Mouse (Mus musculus) embryonic facial prominence, embryonic 15.5 days (tissue): Measurements from ENCODE around the gene Klhdc8b. TPM values are rescaled to one million over a fixed set of nuclear protein-coding genes. Genes with fewer than 3 reads are reported as not detected.

ENCODE experiments used
- ATAC-seq: fragments of 200-750 bp; cut with Nextera tagmentation; 2 replicates; pipeline ENCODE4 v1.8.0; 2017; ENCODE audit warnings: low read depth, moderate TSS enrichment; ENCODE audit not compliant: insufficient number of reproducible peaks, low FRiP score, low TSS enrichment
- H3K27ac ChIP-seq: fragments of 300-500 bp; sonication (generic); replicated peaks from 2 replicates; pipeline ENCODE4 v1.5.1; 2015; ENCODE audit warnings: mild to moderate bottlenecking, inconsistent platforms
- H3K27me3 ChIP-seq: fragments of 300-500 bp; sonication (generic); 2 replicates; pipeline ENCODE4 v1.6.1; 2015; ENCODE audit warnings: inconsistent platforms
- H3K36me3 ChIP-seq: fragments of 300-500 bp; sonication (generic); 2 replicates; pipeline ENCODE4 v1.6.1; 2015; ENCODE audit warnings: mild to moderate bottlenecking, inconsistent platforms
- H3K4me1 ChIP-seq: fragments of 300-500 bp; sonication (generic); 2 replicates; pipeline ENCODE4 v1.6.1; 2015; ENCODE audit warnings: inconsistent platforms
- H3K4me2 ChIP-seq: fragments of 300-500 bp; sonication (generic); replicated peaks from 2 replicates; pipeline ENCODE4 v1.6.1; 2015; ENCODE audit warnings: mild to moderate bottlenecking, inconsistent platforms
- H3K4me3 ChIP-seq: fragments of 300-500 bp; sonication (generic); replicated peaks from 2 replicates; pipeline ENCODE4 v1.5.1; 2015; ENCODE audit warnings: mild to moderate bottlenecking, inconsistent platforms
- H3K9ac ChIP-seq: fragments of 300-500 bp; sonication (generic); 2 replicates; pipeline ENCODE4 v1.6.1; 2015; ENCODE audit warnings: inconsistent platforms
- H3K9me3 ChIP-seq: fragments of 300-500 bp; sonication (generic); replicated peaks from 2 replicates; pipeline ENCODE4 v1.6.1; 2016; ENCODE audit warnings: inconsistent platforms
- WGBS: fragments of 180-500 bp; shearing (Covaris S2); methylation state at CpG from one replicate; pipeline ENCODE4 v1.1.7; 2015; 5-methylcytosine and 5-hydroxymethylcytosine counted together
- polyA plus RNA-seq: library from polyadenylated mRNA; unstranded; fragments of >200 nt; fragmentation: Nextera tagmentation; extraction: Ambion mirVana; gene quantifications from 2 replicates; pipeline ENCODE4 v1.2.1, GENCODE M21; 2015

Gene Klhdc8b
- polyA plus RNA-seq, 1 experiment from 2014 or later, result 35.7 TPM

- Histone ChIP-seq H3K4me2 (peak within 1 kb of the TSS; percentile 80), H3K9ac (peak within 1 kb of the TSS; percentile 69), H3K4me3 (peak within 1 kb of the TSS; percentile 63), H3K9me3 (no peaks in the 10 kb centered on the region), H3K27me3 (no peaks in the 10 kb centered on the region), H3K27ac (peak within 1 kb of the TSS; percentile 91), H3K36me3 (peaks cover 34% of the 10 kb centered on the region), H3K4me1 (peaks cover 27% of the 10 kb centered on the region)
- peak; percentile 44 for ATAC-seq
- WGBS, result 6% methylated on average over 10 of the region's 10 CpGs
Measured at GRCm38 (mm10) chr9:108479721-108480351, 18.5 kb upstream of the Klhdc8b start, which contains the start of gene Lamb2. Lamb2 (plus strand) TSS chr9:108479736.

GRCm38 (mm10) chr9:108479241-108479640 lies 17.9 kb upstream of the Klhdc8b start:
- ATAC-seq, result no peak
- Histone ChIP-seq H3K9me3 (no peaks in the 10 kb centered on the region), H3K4me3 (peak overlapping the region; percentile 63), H3K27ac (peak overlapping the region; percentile 91), H3K27me3 (no peaks in the 10 kb centered on the region), H3K4me1 (peaks cover 27% of the 10 kb centered on the region), H3K36me3 (peaks cover 30% of the 10 kb centered on the region), H3K9ac (0 out of 2 replicates have a peak overlapping the region, but pooled peaks have one; percentile 39), H3K4me2 (peak overlapping the region; percentile 80)
- WGBS, result 34% methylated on average over 11 of the region's 11 CpGs

- Histone ChIP-seq H3K4me1 (peaks cover 27% of the 10 kb centered on the region), H3K4me3 (peak overlapping the region; percentile 55), H3K4me2 (peak overlapping the region; percentile 80), H3K27ac (peak overlapping the region; percentile 91), H3K9me3 (no peaks in the 10 kb centered on the region), H3K27me3 (no peaks in the 10 kb centered on the region), H3K36me3 (peaks cover 24% of the 10 kb centered on the region), H3K9ac (peak overlapping the region; percentile 39)
- WGBS, result 0% methylated on average over 20 of the region's 20 CpGs
- peak; percentile 79 for ATAC-seq
Measured at GRCm38 (mm10) chr9:108478638-108479156, 17.3 kb upstream of the Klhdc8b start.

- Histone ChIP-seq H3K9me3 (no peaks in the 10 kb centered on the region), H3K9ac (no peak overlapping the region), H3K27ac (no peak overlapping the region), H3K36me3 (no peaks in the 10 kb centered on the region), H3K4me1 (peaks cover 8% of the 10 kb centered on the region), H3K4me2 (no peak overlapping the region), H3K4me3 (no peak overlapping the region), H3K27me3 (no peaks in the 10 kb centered on the region)
- WGBS, result 89% methylated on average over 1 of the region's 1 CpGs
- no peak for ATAC-seq
Measured at GRCm38 (mm10) chr9:108474528-108474927, 13.1 kb upstream of the Klhdc8b start.

GRCm38 (mm10) chr9:108469845-108470244 lies 8.5 kb upstream of the Klhdc8b start:
- Histone ChIP-seq H3K4me2 (no peak overlapping the region), H3K9ac (no peak overlapping the region), H3K4me1 (no peaks in the 10 kb centered on the region), H3K36me3 (peaks cover 24% of the 10 kb centered on the region), H3K27ac (no peak overlapping the region), H3K9me3 (no peaks in the 10 kb centered on the region), H3K4me3 (no peak overlapping the region), H3K27me3 (no peaks in the 10 kb centered on the region)
- no peak for ATAC-seq
- WGBS, result 71% methylated on average over 4 of the region's 4 CpGs

- Histone ChIP-seq H3K9me3 (no peaks in the 10 kb centered on the region), H3K27me3 (no peaks in the 10 kb centered on the region), H3K4me1 (no peaks in the 10 kb centered on the region), H3K27ac (no peak overlapping the region), H3K36me3 (peaks cover 29% of the 10 kb centered on the region), H3K4me2 (no peak overlapping the region), H3K4me3 (no peak overlapping the region), H3K9ac (no peak overlapping the region)
- 76% methylated on average over 5 of the region's 5 CpGs for whole genome bisulfite sequencing
- no peak for ATAC-seq
Measured at GRCm38 (mm10) chr9:108469430-108469829, 8.0 kb upstream of the Klhdc8b start.

- peaks cover 10% of the 10 kb centered on the region for H3K4me1 ChIP-seq
- no peak overlapping the region for H3K27ac ChIP-seq
- no peak for ATAC-seq
- H3K27me3 ChIP-seq, result no peaks in the 10 kb centered on the region
- H3K36me3 ChIP-seq, result peaks cover 52% of the 10 kb centered on the region
- 78% methylated on average over 2 of the region's 2 CpGs for WGBS
- H3K4me3 ChIP-seq, result no peak overlapping the region
- no peak overlapping the region for H3K9ac ChIP-seq
- no peaks in the 10 kb centered on the region for H3K9me3 ChIP-seq
- no peak overlapping the region for H3K4me2 ChIP-seq
Measured at GRCm38 (mm10) chr9:108466219-108466618, 4.8 kb upstream of the Klhdc8b start.

GRCm38 (mm10) chr9:108463713-108464112 lies 2.3 kb upstream of the Klhdc8b start:
- H3K9ac ChIP-seq, result no peak overlapping the region
- H3K9me3 ChIP-seq, result no peaks in the 10 kb centered on the region
- H3K4me1 ChIP-seq, result peaks cover 20% of the 10 kb centered on the region
- WGBS, result 95% methylated on average over 9 of the region's 9 CpGs
- ATAC-seq, result no peak
- H3K27me3 ChIP-seq, result no peaks in the 10 kb centered on the region
- no peak overlapping the region for H3K27ac ChIP-seq
- peaks cover 52% of the 10 kb centered on the region for H3K36me3 ChIP-seq
- no peak overlapping the region for H3K4me3 ChIP-seq
- H3K4me2 ChIP-seq, result no peak overlapping the region

GRCm38 (mm10) chr9:108462192-108462591 lies 811 bp upstream of the Klhdc8b start:
- Histone ChIP-seq H3K4me1 (peaks cover 20% of the 10 kb centered on the region), H3K27ac (no peak overlapping the region), H3K9ac (no peak overlapping the region), H3K4me2 (no peak overlapping the region), H3K4me3 (peak overlapping the region; percentile 92), H3K27me3 (no peaks in the 10 kb centered on the region), H3K36me3 (peaks cover 51% of the 10 kb centered on the region), H3K9me3 (no peaks in the 10 kb centered on the region)
- WGBS, result 90% methylated on average over 10 of the region's 10 CpGs
- ATAC-seq, result no peak

GRCm38 (mm10) chr9:108461675-108462074 lies 294 bp upstream of the Klhdc8b start:
- Histone ChIP-seq H3K9me3 (no peaks in the 10 kb centered on the region), H3K27ac (no peak overlapping the region), H3K9ac (no peak overlapping the region; the same call in 1 of the 2 replicates), H3K36me3 (peaks cover 45% of the 10 kb centered on the region), H3K27me3 (no peaks in the 10 kb centered on the region), H3K4me3 (peak overlapping the region; percentile 92), H3K4me1 (peaks cover 20% of the 10 kb centered on the region), H3K4me2 (peak overlapping the region; percentile 66)
- 85% methylated on average over 5 of the region's 5 CpGs for WGBS
- no peak for ATAC-seq

- Histone ChIP-seq H3K36me3 (peaks cover 34% of the 10 kb centered on the region), H3K9me3 (no peaks in the 10 kb centered on the region), H3K27ac (peak within 1 kb of the TSS; percentile 94), H3K4me1 (peaks cover 20% of the 10 kb centered on the region), H3K27me3 (no peaks in the 10 kb centered on the region), H3K4me3 (peak within 1 kb of the TSS; percentile 92), H3K9ac (peak within 1 kb of the TSS; percentile 81), H3K4me2 (peak within 1 kb of the TSS; percentile 66)
- ATAC-seq, result peak; percentile 78
- under 1% methylated on average over 52 of the region's 52 CpGs for WGBS
Measured at GRCm38 (mm10) chr9:108460319-108461178, 832 bp downstream of the Klhdc8b start, which contains the start of gene Ccdc71. Ccdc71 (plus strand) TSS chr9:108460527.
